Mouse (Mus musculus): Measurements from ENCODE around the gene Krt34. TPM values are rescaled to one million over a fixed set of nuclear protein-coding genes. Genes with fewer than 3 reads are reported as not detected.

Krt34 gene
- polyA plus RNA-seq (2014; fragmentation: Illumina TruSeq; extraction: RNeasy Lipid Tissue Mini Kit (QIAGEN cat#74804); ENCODE audit: low read depth, low replicate concordance): not detected

DNA sequence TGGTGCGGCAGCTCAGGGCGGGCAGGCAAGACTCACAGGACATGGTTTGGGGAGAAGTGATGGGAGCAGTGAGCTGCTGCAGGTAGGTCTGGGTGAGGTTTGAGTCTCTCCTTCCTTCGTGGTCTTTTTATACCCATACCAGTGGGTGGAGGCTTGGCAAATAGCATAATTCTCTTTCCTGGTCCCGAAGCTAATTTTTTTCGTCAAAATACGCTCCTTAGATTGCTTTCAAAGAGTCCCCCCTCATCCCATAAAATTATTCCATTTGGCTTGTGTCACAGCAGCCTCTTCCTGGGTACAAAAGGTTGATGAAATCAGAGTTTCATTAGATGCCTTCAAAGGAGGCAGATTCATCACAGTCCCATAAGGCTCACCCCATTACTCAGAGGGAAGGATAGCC lies at the start of gene Krt34:
TSS of gene Krt34 (minus strand) at position 101 of the 400 bp plus-strand sequence.

DNA sequence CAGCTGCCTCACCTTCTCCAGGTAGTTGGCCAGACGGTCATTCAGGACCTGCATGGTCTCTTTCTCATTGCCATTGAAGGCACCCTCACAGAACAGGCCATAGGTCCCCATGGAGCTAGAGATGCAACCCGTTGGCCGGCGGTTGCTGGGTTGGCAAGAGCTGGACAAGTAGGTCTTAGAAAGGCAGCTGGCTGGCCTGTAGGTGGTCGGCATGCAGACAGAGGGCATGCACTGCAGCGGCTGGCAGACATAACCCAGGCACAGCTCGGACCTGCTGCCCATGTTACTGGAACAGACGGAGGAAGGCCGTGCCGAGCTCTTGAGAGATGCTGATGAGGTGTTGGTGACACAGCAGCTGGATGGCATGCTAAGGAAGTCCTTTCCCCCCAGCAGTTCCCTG lies 46.5 kb upstream of the Krt34 start, which contains the start of gene Krt32:
TSS of gene Krt32 (minus strand) at position 366 of the 400 bp plus-strand sequence.

GRCm38 (mm10) chr11:100050451-100050850 lies 9.1 kb upstream of the Krt34 start, which contains the start of gene Krt31:
Gene Krt31, minus strand, starts transcription at chr11:100050551.

GRCm38 (mm10) chr11:100029768-100030167 lies 11.6 kb downstream of the Krt34 start, which contains the start of gene Krt33b:
Gene Krt33b, minus strand, starts transcription at chr11:100029868.

DNA sequence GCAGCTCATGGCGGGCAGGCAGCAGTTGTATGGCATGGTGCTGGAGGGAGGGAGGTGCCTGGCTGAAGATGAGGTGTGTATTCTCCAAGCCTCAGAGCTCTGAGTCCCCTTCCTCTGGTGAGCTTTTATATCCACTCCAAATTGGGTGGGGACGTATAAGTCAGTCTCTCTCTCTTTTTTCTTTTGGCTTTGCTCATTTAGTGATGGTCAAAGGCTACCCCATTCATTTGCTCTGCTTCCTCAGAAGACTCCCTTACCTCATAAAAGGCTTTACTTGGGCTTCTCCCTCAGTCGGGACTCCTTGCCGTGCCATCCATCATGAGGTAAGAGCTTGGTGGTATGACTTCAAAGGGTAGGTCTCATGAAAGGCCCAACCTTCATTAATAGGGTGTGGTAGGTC lies 25.2 kb downstream of the Krt34 start, which contains the start of gene Krt33a:
TSS of gene Krt33a (minus strand) at position 101 of the 400 bp plus-strand sequence.

GRCm38 (mm10) chr11:99993620-99994383 lies 47.6 kb downstream of the Krt34 start, which contains the start of gene Krtap17-1:
Gene Krtap17-1, minus strand, starts transcription at chr11:99993994.

Other genes starting within 250 kb of the Krt34 start
- gene Gm11596, start 248.1 kb downstream of the Krt34 start, polyA plus RNA-seq (2014; fragmentation: Illumina TruSeq; extraction: RNeasy Lipid Tissue Mini Kit (QIAGEN cat#74804); ENCODE audit: low read depth, low replicate concordance): not detected
- gene Gm11569, start 242.6 kb downstream of the Krt34 start, polyA plus RNA-seq (2014; fragmentation: Illumina TruSeq; extraction: RNeasy Lipid Tissue Mini Kit (QIAGEN cat#74804); ENCODE audit: low read depth, low replicate concordance): not detected
- not detected for gene Gm11554, start 237.1 kb downstream of the Krt34 start, polyA plus RNA-seq (2014; fragmentation: Illumina TruSeq; extraction: RNeasy Lipid Tissue Mini Kit (QIAGEN cat#74804); ENCODE audit: low read depth, low replicate concordance)
- gene Krtap4-13, start 231.7 kb downstream of the Krt34 start, polyA plus RNA-seq (2014; fragmentation: Illumina TruSeq; extraction: RNeasy Lipid Tissue Mini Kit (QIAGEN cat#74804); ENCODE audit: low read depth, low replicate concordance): not detected
- gene Gm11564, start 225.9 kb downstream of the Krt34 start, polyA plus RNA-seq (2014; fragmentation: Illumina TruSeq; extraction: RNeasy Lipid Tissue Mini Kit (QIAGEN cat#74804); ENCODE audit: low read depth, low replicate concordance): not detected
- gene 2300003K06Rik, start 203.5 kb downstream of the Krt34 start, polyA plus RNA-seq (2014; fragmentation: Illumina TruSeq; extraction: RNeasy Lipid Tissue Mini Kit (QIAGEN cat#74804); ENCODE audit: low read depth, low replicate concordance): not detected
- not detected for gene Krtap4-16, start 189.9 kb downstream of the Krt34 start, polyA plus RNA-seq (2014; fragmentation: Illumina TruSeq; extraction: RNeasy Lipid Tissue Mini Kit (QIAGEN cat#74804); ENCODE audit: low read depth, low replicate concordance)
- not detected for gene Gm11568, start 183.6 kb downstream of the Krt34 start, polyA plus RNA-seq (2014; fragmentation: Illumina TruSeq; extraction: RNeasy Lipid Tissue Mini Kit (QIAGEN cat#74804); ENCODE audit: low read depth, low replicate concordance)
- gene Gm11559, start 177.1 kb downstream of the Krt34 start, polyA plus RNA-seq (2014; fragmentation: Illumina TruSeq; extraction: RNeasy Lipid Tissue Mini Kit (QIAGEN cat#74804); ENCODE audit: low read depth, low replicate concordance): not detected
- gene Krtap9-1, start 168.2 kb downstream of the Krt34 start, polyA plus RNA-seq (2014; fragmentation: Illumina TruSeq; extraction: RNeasy Lipid Tissue Mini Kit (QIAGEN cat#74804); ENCODE audit: low read depth, low replicate concordance): not detected
- not detected for gene Gm11567, start 162.4 kb downstream of the Krt34 start, polyA plus RNA-seq (2014; fragmentation: Illumina TruSeq; extraction: RNeasy Lipid Tissue Mini Kit (QIAGEN cat#74804); ENCODE audit: low read depth, low replicate concordance)
- not detected for gene Krtap31-1, start 133.6 kb downstream of the Krt34 start, polyA plus RNA-seq (2014; fragmentation: Illumina TruSeq; extraction: RNeasy Lipid Tissue Mini Kit (QIAGEN cat#74804); ENCODE audit: low read depth, low replicate concordance)
- not detected for gene Gm11565, start 126.8 kb downstream of the Krt34 start, polyA plus RNA-seq (2014; fragmentation: Illumina TruSeq; extraction: RNeasy Lipid Tissue Mini Kit (QIAGEN cat#74804); ENCODE audit: low read depth, low replicate concordance)
- gene Krtap31-2, start 105.3 kb downstream of the Krt34 start, polyA plus RNA-seq (2014; fragmentation: Illumina TruSeq; extraction: RNeasy Lipid Tissue Mini Kit (QIAGEN cat#74804); ENCODE audit: low read depth, low replicate concordance): not detected
- not detected for gene Krtap9-5, start 93.1 kb downstream of the Krt34 start, polyA plus RNA-seq (2014; fragmentation: Illumina TruSeq; extraction: RNeasy Lipid Tissue Mini Kit (QIAGEN cat#74804); ENCODE audit: low read depth, low replicate concordance)
- gene Krtap29-1, start 62.5 kb downstream of the Krt34 start, polyA plus RNA-seq (2014; fragmentation: Illumina TruSeq; extraction: RNeasy Lipid Tissue Mini Kit (QIAGEN cat#74804); ENCODE audit: low read depth, low replicate concordance): not detected
- not detected for gene Krtap16-1, start 55.0 kb downstream of the Krt34 start, polyA plus RNA-seq (2014; fragmentation: Illumina TruSeq; extraction: RNeasy Lipid Tissue Mini Kit (QIAGEN cat#74804); ENCODE audit: low read depth, low replicate concordance)
- gene Krtap17-1, start 47.6 kb downstream of the Krt34 start, polyA plus RNA-seq (2014; fragmentation: Illumina TruSeq; extraction: RNeasy Lipid Tissue Mini Kit (QIAGEN cat#74804); ENCODE audit: low read depth, low replicate concordance): not detected
- not detected for gene Krt33a, start 25.3 kb downstream of the Krt34 start, polyA plus RNA-seq (2014; fragmentation: Illumina TruSeq; extraction: RNeasy Lipid Tissue Mini Kit (QIAGEN cat#74804); ENCODE audit: low read depth, low replicate concordance)
- not detected for gene Krt33b, start 11.7 kb downstream of the Krt34 start, polyA plus RNA-seq (2014; fragmentation: Illumina TruSeq; extraction: RNeasy Lipid Tissue Mini Kit (QIAGEN cat#74804); ENCODE audit: low read depth, low replicate concordance)
- not detected for gene Krt31, start 9.0 kb upstream of the Krt34 start, polyA plus RNA-seq (2014; fragmentation: Illumina TruSeq; extraction: RNeasy Lipid Tissue Mini Kit (QIAGEN cat#74804); ENCODE audit: low read depth, low replicate concordance)
- gene Krt32, start 46.7 kb upstream of the Krt34 start, polyA plus RNA-seq (2014; fragmentation: Illumina TruSeq; extraction: RNeasy Lipid Tissue Mini Kit (QIAGEN cat#74804); ENCODE audit: low read depth, low replicate concordance): not detected
- gene Krt35, start 54.7 kb upstream of the Krt34 start, polyA plus RNA-seq (2014; fragmentation: Illumina TruSeq; extraction: RNeasy Lipid Tissue Mini Kit (QIAGEN cat#74804); ENCODE audit: low read depth, low replicate concordance): not detected
- not detected for gene Krt36, start 64.1 kb upstream of the Krt34 start, polyA plus RNA-seq (2014; fragmentation: Illumina TruSeq; extraction: RNeasy Lipid Tissue Mini Kit (QIAGEN cat#74804); ENCODE audit: low read depth, low replicate concordance)
- not detected for gene Krt13, start 80.0 kb upstream of the Krt34 start, polyA plus RNA-seq (2014; fragmentation: Illumina TruSeq; extraction: RNeasy Lipid Tissue Mini Kit (QIAGEN cat#74804); ENCODE audit: low read depth, low replicate concordance)
- gene Krt15, start 94.4 kb upstream of the Krt34 start, polyA plus RNA-seq (2014; fragmentation: Illumina TruSeq; extraction: RNeasy Lipid Tissue Mini Kit (QIAGEN cat#74804); ENCODE audit: low read depth, low replicate concordance): not detected
- gene Krt19, start 107.1 kb upstream of the Krt34 start, polyA plus RNA-seq (2014; fragmentation: Illumina TruSeq; extraction: RNeasy Lipid Tissue Mini Kit (QIAGEN cat#74804); ENCODE audit: low read depth, low replicate concordance): 7.3 TPM
- gene Krt9, start 151.7 kb upstream of the Krt34 start, polyA plus RNA-seq (2014; fragmentation: Illumina TruSeq; extraction: RNeasy Lipid Tissue Mini Kit (QIAGEN cat#74804); ENCODE audit: low read depth, low replicate concordance): not detected
- gene Krt14, start 166.0 kb upstream of the Krt34 start, polyA plus RNA-seq (2014; fragmentation: Illumina TruSeq; extraction: RNeasy Lipid Tissue Mini Kit (QIAGEN cat#74804); ENCODE audit: low read depth, low replicate concordance): not detected
- not detected for gene Krt16, start 207.3 kb upstream of the Krt34 start, polyA plus RNA-seq (2014; fragmentation: Illumina TruSeq; extraction: RNeasy Lipid Tissue Mini Kit (QIAGEN cat#74804); ENCODE audit: low read depth, low replicate concordance)
- not detected for gene Krt17, start 219.5 kb upstream of the Krt34 start, polyA plus RNA-seq (2014; fragmentation: Illumina TruSeq; extraction: RNeasy Lipid Tissue Mini Kit (QIAGEN cat#74804); ENCODE audit: low read depth, low replicate concordance)
- gene Krt42, start 228.3 kb upstream of the Krt34 start, polyA plus RNA-seq (2014; fragmentation: Illumina TruSeq; extraction: RNeasy Lipid Tissue Mini Kit (QIAGEN cat#74804); ENCODE audit: low read depth, low replicate concordance): not detected

Measured in heart, adult 10 weeks (tissue).